Mouse (Mus musculus) monocyte, adult 2 months (primary cell): ENCODE measurements around the gene Klk1b21.
"Not testable (repeated sequence)": the region's sequence is repeated elsewhere in the genome, so short reads cannot be mapped to it uniquely, and the experiment has no call there.

Experiments used
- DNase-seq, 2 experiments: peaks; one replicate each; pipeline ENCODE4 v3.0.0; 2022; ENCODE audit warnings: low spot score in 2 of 2, low read depth in 1 of 2

Klk1b21 gene

GRCm38 (mm10) chr7:44102028-44102427, at the start of gene Klk1b21:
TSS of gene Klk1b21 (plus strand) at chr7:44102328.
- DNase-seq: not testable (repeated sequence)

GRCm38 (mm10) chr7:44072117-44072516, 30.0 kb upstream of the Klk1b21 start:
- no peak for DNase-seq

- DNase-seq: no peak
Measured at GRCm38 (mm10) chr7:44077703-44078102, 24.4 kb upstream of the Klk1b21 start.

- no peak for DNase-seq
Measured at GRCm38 (mm10) chr7:44096111-44096510, 6.0 kb upstream of the Klk1b21 start.

DNA sequence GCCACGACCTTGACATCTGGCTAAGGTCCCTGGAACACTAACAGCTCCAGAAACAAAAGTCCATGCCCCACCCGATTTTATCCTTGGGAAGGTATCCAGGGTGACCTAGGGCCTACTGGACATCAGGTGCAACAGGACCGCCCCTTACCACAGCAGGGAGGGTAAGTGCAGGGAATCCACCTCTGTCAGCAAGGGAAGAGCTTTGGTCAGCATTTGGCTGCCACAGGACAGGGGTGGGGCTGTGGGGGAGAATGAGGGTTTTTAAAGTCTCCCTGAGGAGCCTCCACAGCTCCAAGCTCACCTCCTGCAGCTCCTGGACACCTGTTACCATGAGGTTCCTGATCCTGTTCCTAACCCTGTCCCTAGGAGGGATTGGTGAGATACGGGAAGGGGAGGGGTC, 10.2 kb downstream of the Klk1b21 start, which contains the start of gene Klk1b22:
Klk1b22 (plus strand) TSS at position 301 of the 400 bp plus-strand sequence.
- no peak for DNase-seq

DNA sequence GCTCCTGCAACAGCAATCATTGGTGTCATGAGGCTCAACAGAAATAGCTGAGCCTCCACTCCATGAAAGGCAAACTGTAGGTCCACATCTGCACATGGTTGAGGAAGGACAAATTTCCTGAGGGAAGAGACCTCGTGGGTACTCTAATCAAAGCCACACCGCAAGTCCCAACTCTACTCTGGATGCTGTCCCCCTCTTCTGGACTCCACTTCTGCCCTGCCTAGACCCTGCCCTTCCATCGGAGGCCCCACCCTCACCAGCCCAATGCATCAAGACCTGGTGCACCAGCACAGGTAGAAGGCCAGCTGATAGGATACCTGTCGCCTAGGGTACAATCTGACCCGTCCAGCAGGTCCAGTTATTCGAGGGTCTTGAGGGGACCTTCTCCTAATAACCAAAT, 21.3 kb downstream of the Klk1b21 start:
- no peak for DNase-seq

- DNase-seq: no peak
Measured at GRCm38 (mm10) chr7:44136467-44136866, 34.3 kb downstream of the Klk1b21 start, which contains the start of gene Klk1b16. TSS of gene Klk1b16 (plus strand) at chr7:44136767.
